Mouse (Mus musculus) neural tube, embryonic 10.5 days (tissue): Measurements from ENCODE around the gene Nup62.

Experiments used
- DNase-seq: peaks from one replicate; pipeline ENCODE4 v3.0.0-alpha.2; 2017; ENCODE audit warnings: low spot score; ENCODE audit errors: extremely low spot score

Gene Nup62

DNA sequence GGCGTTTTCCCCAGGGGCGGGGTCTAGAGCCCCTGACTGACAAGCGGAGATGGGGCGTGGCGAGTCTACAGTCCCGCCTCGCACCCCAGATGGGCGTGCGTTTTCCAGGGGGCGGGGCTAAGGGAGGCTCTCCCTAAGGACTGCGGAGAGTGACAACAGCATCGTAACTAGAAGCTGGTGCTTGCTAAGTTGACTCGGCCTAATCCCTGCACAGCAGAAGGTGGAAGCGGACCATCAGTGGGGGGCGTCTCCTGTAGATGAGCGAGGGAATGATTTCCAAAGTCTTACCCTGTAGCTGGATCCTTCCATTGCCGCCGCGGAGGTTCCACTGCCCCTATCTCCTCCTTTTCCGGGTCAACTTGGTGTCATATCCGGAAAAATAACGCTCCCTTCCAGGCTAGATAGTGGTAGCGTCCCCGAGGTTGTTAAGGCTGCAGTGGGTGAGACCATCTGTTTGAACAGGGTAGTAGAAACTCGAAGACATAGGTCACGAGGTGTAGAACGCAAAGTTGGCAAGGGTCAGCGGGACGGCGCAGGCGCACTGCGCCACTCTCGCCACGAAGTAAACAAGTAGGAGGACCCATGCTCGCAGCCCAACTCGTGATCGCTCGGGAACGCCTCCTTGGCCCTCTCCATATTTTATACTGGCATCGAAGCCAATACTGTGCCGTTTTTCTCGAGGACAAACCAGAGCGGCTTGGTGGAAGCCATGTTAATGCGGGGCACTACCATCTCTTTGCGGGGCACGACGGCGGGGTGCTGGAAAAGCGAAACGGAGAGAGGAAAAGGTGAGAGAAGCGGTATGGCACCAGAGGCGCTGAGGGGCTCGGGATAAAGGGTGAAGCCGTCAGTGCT is 32.9 kb downstream of the Nup62 start, which contains the start of the genes Akt1s1 and Tbc1d17:
Akt1s1 (plus strand) TSS at position 431 of the 855 bp plus-strand sequence.
Tbc1d17 (minus strand) TSS at position 519 of the 855 bp plus-strand sequence.
- peak; percentile 94 for DNase-seq

DNA sequence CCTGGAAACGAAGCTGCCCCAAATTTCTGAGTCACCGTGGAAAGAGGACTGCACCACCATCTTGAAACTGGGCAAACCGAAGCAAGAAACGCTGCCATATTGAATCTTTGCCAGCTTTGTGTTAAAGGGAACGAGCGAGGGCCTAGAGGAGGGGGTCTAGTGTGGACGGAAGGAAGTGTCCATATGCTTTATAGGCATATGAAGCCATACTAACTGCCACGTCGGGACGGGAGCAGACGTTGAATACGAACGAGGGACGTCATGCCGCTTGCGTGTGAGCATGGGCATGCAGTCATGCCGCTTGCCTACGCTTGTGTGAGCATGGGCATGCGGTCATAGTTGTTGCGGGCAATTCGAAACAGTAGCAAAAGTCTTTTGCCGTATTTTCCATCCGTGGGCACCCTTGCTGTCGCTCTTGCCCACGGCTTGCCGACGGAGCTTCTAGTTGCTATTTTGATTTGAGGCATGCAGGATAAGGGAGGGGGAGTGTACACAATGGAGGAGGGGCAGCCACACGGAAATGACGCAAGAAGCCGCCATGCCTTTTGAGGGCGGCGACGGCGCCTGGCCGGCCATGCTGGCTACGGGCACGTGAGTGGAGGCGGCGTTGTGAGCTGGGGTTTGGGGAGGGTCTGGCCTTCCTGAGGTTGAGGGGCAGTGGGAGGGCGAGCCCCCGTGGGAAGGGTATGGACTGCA is 33.7 kb downstream of the Nup62 start:
- peak; percentile 90 for DNase-seq

DNA sequence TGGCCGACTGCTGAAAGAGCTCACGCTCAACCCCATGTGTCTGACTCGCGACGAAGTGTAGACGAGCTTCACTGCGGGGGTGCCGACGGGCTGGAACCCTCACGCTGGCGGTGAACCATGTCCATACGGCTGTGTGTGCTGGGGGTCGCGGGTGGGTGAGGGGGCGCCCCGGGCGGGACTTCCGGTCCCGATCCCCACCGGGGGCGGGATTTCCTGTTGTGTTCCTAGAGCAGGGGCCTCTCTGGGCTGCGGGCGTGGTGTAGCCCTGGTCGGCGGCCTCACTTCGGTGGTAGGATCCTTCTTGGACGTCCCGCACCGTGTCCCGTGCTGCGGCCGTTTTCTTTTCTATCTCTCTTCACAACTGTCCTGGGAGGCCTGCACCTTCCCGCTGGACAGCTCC is 34.3 kb downstream of the Nup62 start:
- DNase-seq, result peak; percentile 79

DNA sequence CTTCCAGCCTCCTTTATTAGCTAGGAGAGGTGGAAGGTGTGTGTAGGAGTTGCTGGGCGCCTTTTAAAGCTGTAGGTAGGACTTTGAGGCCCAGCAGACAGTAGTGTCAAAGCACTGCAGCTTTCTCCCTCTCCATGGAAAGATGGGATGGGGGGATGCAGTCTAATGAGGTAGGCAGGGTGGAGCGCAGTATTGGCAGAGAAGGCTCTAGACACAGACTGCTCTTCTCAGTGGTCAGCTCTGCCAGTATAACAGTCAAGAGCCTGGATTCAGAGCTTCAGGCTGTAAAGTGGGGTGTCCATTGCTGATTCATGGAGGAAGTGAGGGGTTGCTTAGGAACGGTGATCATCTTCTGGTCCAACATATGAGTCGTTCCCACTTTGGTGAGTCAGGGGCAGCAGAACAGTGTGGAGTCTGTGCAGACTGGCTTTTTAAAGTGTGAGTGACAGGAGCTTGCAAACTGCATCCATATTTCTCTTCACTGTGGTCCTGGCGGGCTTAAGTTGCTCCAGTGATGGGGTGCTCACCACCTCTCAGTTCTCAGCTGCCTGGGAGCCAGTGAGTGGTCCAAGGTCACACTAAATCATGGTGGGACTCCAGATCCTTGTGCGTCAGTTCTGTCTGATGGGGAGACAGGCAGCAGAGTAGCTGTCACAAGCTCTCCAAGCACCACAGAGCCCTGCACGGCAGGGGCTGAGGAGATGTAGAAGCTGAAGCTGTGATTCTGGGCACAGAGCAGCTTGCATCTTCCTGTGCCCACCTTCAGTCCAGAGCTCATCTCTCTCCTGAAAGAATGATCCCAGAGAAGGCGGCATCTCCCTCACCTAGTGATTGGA is 35.1 kb downstream of the Nup62 start:
- no peak for DNase-seq

DNA sequence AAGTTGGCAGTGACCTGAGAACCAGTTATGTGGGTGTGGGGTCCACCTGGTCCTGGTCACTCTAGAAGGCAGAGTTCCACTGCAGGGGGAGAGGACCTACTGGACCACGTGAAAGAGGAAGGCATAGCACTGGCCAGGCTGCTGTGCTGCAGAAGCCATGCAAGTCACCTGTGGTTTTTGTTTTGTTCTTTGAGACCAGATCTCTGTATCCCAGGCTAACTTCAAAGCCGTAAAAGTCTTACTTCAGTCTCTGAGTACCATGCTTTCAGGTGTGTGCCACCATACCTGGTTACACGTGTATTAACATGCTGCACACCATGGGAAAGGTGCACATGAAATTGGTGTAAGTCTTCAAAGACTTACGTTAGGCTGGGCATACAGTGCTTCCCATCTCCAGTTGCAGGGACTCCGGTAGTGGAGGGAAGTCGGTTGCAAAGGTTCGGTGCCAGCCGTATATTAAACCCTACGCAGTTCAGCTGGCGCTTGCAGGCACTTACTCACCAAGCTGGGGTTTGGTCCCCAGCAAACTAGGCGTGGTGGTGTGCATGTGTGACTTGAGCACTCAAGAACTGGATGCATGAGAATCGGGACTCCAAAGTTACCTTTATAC is 35.8 kb downstream of the Nup62 start:
- no peak for DNase-seq

DNA sequence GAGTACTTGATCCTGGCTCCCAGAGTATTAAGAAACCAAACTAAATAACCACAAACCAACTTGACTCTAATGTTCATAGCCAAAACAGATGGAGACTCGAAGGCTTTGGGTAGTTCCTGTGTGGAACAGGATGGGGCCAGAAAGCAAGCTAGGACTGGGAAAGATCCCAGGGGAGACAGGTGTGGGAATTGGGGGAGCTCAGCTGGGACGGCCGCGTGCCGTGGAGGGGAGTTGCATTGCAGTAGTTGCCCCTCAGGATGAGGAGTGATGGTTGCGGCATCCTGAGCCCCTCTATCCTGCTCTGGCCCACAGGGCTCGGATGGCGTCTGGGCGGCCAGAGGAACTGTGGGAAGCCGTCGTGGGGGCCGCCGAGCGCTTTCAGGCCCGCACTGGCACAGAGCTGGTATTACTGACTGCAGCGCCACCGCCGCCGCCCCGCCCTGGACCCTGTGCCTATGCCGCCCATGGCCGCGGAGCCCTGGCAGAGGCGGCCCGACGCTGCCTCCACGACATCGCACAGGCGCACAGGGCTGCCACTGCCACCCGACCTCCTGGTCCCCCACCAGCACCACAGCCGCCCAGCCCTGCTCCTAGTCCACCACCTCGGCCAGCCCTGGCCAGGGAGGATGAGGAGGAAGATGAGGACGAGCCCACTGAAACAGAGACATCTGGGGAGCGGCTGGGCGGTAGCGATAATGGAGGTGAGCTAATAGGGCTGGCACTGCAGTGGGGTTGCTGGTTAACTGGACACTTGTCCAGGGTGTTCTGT is 36.6 kb downstream of the Nup62 start:
- no peak for DNase-seq

DNA sequence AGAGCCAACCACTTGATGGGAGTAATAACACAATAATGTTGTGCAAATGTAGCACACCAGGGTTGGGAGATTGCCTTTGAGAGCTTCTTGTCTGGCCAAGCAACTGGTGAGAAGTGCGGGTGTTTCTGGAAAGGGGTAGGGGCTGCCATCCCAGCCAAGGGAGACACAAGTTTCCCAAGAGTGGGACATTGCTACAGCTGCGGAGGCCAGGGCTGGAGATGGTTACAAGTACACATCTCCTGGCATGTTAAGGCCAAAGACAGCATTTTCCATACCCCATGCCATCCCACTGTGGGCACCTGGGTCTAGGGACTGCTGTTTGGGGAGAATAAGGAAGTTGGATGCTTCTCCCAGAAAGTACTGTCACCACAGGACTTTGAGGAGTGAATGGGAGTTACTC is 37.2 kb downstream of the Nup62 start:
- no peak for DNase-seq

DNA sequence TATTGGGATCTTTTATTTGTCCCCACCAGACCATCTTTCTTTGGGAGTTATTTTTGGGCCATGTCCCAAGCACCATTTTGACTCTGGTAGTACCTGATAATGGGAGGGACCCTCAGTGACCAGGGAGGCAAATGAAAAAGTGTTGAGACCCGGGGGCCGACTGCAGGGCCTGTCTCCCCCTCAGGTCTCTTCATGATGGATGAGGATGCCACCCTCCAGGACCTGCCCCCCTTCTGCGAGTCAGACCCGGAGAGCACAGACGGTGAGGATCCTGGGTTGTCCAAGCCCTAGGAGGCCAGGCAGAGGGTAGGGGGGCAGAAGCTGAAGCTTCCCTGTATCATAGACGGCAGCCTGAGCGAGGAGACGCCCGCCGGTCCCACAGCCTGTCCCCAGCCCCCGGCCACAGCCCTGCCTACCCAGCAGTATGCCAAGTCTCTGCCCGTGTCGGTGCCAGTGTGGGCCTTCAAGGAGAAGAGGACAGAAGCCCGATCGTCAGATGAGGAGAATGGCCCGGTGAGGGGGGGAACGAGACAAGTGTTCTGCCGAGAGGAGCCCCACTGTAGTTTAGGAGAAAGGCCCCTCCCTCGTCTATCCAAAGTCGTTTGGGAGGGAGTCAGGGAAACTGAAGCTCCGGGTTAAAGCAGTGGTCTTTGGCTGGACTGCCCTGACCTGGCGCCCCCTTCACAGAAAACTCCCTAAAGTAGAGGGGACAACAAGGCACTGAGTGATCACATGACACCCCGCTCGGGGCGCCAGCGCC is 37.9 kb downstream of the Nup62 start:
- DNase-seq, result no peak

DNA sequence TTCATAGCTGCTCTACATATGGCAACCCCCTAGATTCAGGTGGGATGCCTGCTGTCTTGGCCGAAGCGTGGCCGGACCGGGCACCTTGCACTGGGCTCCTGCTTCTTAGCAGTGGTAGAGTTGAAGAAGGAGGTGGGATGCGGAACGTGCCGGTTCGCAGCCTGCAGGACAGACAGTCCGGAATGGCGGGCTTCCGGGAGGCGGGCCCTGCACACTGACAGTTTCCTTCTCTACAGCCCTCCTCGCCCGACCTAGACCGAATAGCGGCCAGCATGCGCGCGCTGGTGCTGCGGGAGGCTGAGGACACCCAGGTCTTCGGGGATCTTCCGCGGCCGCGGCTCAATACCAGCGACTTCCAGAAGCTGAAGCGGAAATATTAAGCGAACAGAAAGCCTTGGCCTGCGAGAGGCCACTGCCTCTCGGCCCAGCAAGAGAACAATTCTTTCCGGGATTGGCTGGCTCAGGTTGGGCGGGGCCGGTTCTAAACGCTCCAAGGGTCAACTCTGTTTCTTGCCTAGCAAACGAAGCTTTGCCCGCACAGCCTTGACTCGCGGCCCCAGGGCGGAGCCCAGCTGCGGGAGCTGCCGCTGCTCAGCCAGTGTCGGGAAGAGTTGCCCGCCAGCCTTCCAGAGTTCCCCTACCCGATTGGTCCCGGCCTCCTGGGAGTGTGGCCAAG is 38.6 kb downstream of the Nup62 start:
- peak; percentile 76 for DNase-seq

DNA sequence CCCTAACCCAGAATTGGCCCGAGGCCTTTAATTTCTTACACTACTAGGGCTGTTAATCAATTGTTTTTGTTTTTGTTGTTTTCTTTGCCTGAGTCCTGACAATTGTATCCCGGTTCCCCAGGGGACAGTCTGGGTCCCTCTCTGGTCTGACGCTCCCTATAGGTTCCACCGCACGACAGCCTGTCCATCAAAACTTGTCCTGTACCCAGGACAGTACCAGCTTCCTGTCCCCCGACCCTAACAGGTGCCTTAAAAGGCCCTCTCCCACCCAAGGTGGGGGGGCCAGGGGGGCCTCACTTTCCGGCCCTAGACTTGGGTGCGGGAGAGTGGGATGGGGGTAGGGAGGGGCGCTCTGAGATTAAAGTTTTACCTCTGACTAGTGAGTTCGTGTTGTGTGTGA is 39.1 kb downstream of the Nup62 start:
- no peak for DNase-seq

DNA sequence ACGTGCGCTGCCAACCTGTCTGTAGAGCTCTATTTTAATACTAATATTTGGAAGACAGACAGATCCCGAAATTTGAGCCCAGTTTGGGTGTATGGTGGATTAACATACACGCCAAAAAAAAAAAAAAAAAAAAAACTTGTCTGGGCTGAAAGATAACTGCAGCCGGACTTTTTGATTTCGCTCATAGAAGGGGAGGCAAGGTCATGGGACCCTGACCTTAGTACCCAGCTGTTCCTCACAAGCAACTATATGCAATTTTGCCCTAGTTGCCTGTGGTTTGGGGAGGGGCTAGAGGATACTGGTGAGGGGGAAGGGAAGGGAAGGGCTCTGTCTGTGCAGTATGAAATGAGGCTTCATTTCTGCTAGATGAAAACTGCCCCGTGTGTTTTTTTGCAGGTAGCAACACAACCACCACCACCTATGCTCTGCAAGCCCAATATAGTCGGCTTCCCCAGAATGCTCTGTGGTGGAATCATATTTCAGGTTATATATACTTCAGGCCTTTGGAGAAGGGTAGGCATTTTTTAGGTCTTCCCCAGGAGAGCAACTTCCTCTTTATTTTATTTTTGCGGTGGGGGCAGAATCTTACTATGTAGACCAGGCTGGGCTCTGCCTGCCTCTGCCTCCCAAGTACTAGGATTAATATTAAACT is 40.5 kb downstream of the Nup62 start:
- no peak for DNase-seq

DNA sequence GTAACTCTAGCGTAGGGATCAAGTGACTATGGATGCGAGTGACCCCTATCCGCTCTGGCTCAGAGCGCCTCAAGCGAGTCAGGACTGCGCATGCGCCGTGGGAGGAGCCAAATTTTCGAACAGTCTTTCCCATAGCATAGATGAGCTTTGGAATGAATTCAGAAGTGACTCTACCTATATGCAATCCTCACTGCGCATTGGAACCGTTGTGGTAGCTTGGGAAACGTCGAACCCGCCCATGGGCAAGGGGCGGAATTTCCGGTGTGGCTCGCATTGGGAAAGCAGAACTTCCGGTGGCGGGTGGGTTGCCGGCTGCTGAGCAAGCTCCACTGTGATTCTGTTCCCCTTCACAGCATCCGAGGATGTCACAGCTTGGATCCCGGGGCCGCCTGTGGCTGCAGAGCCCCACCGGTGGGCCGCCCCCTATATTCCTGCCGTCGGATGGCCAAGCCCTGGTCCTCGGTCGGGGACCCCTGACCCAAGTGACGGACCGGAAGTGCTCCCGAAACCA is 41.2 kb downstream of the Nup62 start, which contains the start of gene Pnkp:
Pnkp (plus strand) TSS at position 98 of the 511 bp plus-strand sequence.
- peak; percentile 91 for DNase-seq

DNA sequence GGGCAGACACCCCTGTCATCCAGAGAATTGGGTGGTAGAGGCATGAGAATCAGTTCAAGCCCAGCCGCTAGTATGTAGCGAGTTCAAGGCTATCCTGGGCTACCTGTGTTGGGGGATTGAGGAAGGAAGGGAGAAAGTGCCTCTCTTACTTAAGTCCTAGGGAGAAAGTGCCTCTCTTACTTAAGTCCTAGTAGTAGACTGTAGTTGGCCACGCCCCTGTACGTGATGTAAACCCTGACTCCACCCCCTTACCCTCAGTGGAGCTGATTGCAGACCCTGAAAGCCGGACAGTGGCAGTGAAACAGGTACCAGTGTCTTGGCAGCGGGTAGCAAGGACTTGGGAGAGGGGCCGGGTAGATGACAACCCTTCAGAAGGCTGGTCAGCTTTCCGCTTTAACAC is 42.0 kb downstream of the Nup62 start:
- DNase-seq, result no peak

DNA sequence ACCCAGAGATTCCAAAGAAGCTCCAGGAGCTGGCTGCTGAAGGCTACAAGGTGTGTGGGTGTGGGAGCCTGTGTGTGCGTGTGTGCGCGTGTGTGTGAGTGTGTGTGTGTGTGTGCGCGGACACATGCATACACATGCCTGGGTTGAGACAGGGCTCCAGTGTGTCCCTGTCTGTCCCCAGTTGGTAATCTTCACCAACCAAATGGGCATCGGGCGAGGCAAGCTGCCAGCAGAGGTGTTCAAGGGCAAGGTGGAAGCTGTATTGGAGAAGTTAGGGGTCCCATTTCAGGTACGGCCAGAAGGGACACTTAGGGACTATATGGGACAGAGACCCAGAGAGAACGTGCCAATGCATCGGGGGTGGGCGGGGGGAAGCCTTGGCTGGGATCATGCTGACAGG is 44.0 kb downstream of the Nup62 start:
- no peak for DNase-seq

DNA sequence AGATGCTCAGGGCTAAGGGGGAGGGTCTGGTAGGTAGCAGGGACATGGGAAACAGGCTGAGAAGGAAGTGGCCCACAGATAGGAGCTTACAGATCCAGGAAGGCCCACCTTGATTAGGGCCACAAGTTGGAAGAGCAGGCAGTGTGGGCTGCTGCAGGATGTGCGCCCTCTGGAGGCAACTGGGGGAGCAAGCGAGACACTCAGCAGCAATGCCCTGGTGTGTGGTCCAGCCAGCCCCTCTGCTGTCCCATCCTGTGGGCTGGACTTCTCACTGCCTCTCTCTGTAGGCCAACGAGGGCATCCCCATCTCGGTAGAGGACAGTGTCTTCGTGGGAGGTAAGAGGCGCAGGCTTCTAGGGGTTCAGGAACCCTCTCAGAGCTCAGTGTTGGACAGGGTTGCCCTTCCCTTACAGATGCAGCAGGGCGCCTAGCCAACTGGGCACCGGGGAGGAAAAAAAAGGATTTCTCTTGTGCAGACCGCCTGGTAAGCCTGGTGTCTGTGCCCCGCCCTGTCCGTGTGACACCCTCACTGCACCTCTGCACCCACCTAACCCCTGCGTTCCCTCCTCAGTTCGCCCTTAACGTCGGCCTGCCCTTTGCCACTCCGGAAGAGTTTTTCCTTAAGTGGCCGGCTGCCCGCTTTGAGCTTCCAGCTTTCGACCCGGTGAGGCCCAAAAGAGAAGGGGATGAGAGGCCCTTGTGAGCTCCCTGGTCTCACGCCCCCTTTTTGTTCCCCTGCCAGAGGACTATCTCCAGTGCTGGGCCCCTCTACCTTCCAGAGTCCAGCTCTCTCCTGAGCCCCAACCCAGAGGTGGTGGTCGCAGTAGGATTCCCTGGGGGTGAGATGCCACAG is 44.9 kb downstream of the Nup62 start:
- DNase-seq, result peak; percentile 76

DNA sequence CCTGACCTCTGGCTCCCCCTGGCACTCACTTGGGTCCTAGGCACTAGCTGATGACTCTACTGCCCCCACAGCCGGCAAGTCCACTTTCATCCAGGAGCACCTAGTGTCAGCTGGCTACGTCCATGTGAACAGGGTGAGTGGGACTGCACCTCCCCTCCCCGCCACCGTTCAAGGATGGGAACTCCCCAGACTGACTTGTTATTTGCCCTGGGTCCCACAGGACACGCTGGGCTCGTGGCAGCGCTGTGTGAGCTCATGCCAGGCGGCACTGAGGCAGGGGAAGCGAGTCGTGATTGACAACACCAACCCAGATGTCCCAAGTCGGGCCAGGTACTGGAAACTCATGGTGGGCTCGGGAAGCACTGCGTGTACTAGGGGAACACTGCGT is 45.5 kb downstream of the Nup62 start:
- no peak for DNase-seq

DNA sequence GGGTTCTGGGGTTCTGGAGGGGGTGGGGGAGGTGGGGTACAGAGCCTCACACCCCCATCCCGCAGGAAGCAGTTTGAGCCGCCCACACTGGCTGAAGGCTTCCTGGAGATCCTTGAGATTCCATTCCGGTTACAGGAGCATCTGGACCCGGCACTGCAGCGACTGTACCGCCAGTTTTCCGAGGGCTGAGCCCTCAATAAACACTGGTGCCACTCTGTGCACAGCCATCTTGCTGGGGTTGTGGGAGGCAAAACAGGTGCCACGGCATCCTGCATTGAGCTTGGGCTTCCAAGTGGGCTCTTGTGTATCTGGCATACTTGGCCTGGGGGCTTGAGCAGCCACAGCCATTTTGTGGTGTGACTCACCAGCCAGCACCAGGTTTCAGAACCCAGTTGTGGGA is 46.5 kb downstream of the Nup62 start:
- DNase-seq, result no peak

DNA sequence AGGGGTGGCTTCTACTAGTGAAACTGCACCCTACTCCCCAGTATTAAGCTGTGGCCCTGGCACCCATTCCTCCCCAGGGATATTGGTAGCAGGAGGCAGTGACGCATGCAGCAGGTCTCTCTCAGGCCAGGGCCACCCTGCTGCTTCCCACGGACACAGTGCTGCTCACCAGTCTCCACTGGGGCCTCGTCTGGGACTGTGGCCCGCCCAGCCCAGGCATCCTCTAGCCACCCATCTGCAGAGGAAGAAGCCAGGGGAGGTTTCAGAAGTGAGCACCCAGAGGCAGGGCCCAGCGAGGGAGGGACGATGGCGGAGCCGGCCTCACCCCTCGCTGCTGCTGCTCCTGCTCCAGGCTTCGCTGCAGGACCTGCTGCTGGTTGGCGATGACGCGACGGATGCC is 47.3 kb downstream of the Nup62 start:
- DNase-seq, result no peak
